ENCODE assay signal across 12 mouse cellular contexts in genomic region chr6:90695754-90696153, GRCm38 (mm10).
A peak's percentile ranks its signal among the peaks of the same experiment; 100 is the strongest.
DNase-seq lines count a peak whose midpoint lies in the region; ATAC-seq and TF ChIP-seq lines count a peak whose summit lies in the region.
"Had no signal": no experiment of that assay in that cellular context is flagged by ENCODE, and none has a peak within 500 bp of the region (broad histone marks: within the 10 kb centered on the region; RNA-seq: fewer than 3 reads in every experiment).

No protein-coding gene starts in this region.

- intact Hi-C loops in gastrocnemius, adult 2 months (cut with DNase I) = no loop called here
- intact Hi-C loops in left cerebral cortex, adult 2 months (cut with DNase I) = no loop called here

- ATAC-seq in monocyte, adult 5-6 weeks (replicated peaks; ENCODE audit: insufficient number of reproducible peaks, low FRiP score, low TSS enrichment, poor library complexity, severe bottlenecking) = no peak

- peak overlapping the region; percentile 94 for H3K27ac ChIP-seq in gastrocnemius, adult 2 months
- peak overlapping the region; percentile 78 for H3K27ac ChIP-seq in left cerebral cortex, adult 2 months
- H3K27ac ChIP-seq: embryonic facial prominence, embryonic 13.5 days; stomach, embryonic 15.5 days had no signal

- H3K4me3 ChIP-seq in gastrocnemius, adult 2 months = no peak overlapping the region
- H3K4me3 ChIP-seq in left cerebral cortex, adult 2 months = no peak overlapping the region
- H3K4me3 ChIP-seq: embryonic facial prominence, embryonic 13.5 days; stomach, embryonic 15.5 days had no signal

- peak; percentile 83 for DNase-seq in adrenal gland, adult 2 months
- DNase-seq in adrenal gland, adult 18-20 months (ENCODE audit: low spot score in 2 of 2) = no peak
- DNase-seq in gastrocnemius, adult 2 months = peak; percentile 67
- no peak for DNase-seq in gastrocnemius, postnatal 10 days
- DNase-seq in left cerebral cortex, adult 2 months (ENCODE audit: extremely low spot score in 1 of 2, low spot score in 2 of 2) = no peak
- DNase-seq in left cerebral cortex, adult 11 months (ENCODE audit: low spot score) = no peak
- peak; percentile 54 for DNase-seq in adrenal gland, postnatal 14 days
- DNase-seq: kidney, adult 9 months; lung, postnatal 4 days had no signal

- TF ChIP-seq CTCF in gastrocnemius, adult 2 months (IDR thresholded peaks at IDR 0.05) = no peak
- TF ChIP-seq CTCF in left cerebral cortex, adult 2 months (IDR thresholded peaks at IDR 0.05) = no peak

Comparison
In these comparisons a context has a peak if more than half of its experiments do, and no peak if none do; other contexts are left out.
1. DNase-seq: peak in adrenal gland, adult 2 months (single experiment), gastrocnemius, adult 2 months (single experiment) and adrenal gland, postnatal 14 days (single experiment); none in adrenal gland, adult 18-20 months (0 of 2), gastrocnemius, postnatal 10 days (single experiment), left cerebral cortex, adult 2 months (0 of 2) and left cerebral cortex, adult 11 months (single experiment).